Mouse (Mus musculus) bone marrow macrophage, adult 2 months (primary cell): ENCODE measurements at regions not wholly inside any gene's neighbourhood (a gene's known extent, or its start where the extent isn't known, plus 50 kb on each side); places are given as distances from the start of the nearest gene placed in this dataset.

Experiments used
- CTCF ChIP-seq: IDR thresholded peaks from 2 replicates; pipeline ENCODE4 v1.5.1; 2012; ENCODE audit warnings: low read depth, mild to moderate bottlenecking, low read length, moderate library complexity
- POLR2A ChIP-seq: IDR thresholded peaks from 2 replicates; pipeline ENCODE4 v1.6.1; 2012; ENCODE audit warnings: mild to moderate bottlenecking, low read depth, low read length, borderline replicate concordance

- no peak for TF ChIP-seq CTCF
- TF ChIP-seq POLR2A, result no peak
Measured at GRCm38 (mm10) chr7:124605978-124606377, 623.3 kb downstream of the Hs3st4 start.
